In the genomic region with DNA sequence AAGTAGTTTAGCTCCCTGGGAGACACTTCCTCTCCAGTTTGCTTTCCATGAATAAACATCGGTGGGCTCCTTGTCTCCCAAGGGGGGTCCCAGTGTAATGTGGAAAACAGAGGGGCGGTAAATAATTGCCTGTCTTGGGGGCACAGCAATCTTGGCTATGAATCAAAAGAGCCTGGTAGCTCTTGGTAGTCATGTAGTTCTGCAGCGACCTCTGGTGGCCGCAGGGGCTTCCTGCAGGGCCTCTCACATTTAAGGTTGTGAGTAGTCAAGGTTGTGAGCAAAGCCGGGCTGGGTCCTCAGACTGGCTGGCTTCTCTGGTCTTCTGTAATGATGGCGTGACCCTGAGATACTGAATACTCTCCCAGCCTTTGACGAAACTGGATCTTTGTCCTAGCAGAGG, we compare ENCODE assay signal across 9 mouse cellular contexts. TPM values are rescaled to one million over a fixed set of nuclear protein-coding genes. Genes with fewer than 3 reads are reported as not detected.
DNase-seq lines count a peak whose midpoint lies in the region; ATAC-seq and TF ChIP-seq lines count a peak whose summit lies in the region.
"Had no signal": no experiment of that assay in that cellular context is flagged by ENCODE, and none has a peak within 500 bp of the region (broad histone marks: within the 10 kb centered on the region; RNA-seq: fewer than 3 reads in every experiment).

No protein-coding gene starts in this region.

- ATAC-seq in intestine, postnatal 0 days = no peak
- no peak for ATAC-seq in neural tube, embryonic 11.5 days (ENCODE audit: insufficient read depth, low FRiP score, low TSS enrichment)

- no peak overlapping the region; the same call in 1 of the 2 replicates for H3K4me2 ChIP-seq in intestine, postnatal 0 days (replicated peaks; ENCODE audit: low read depth)
- H3K4me2 ChIP-seq in neural tube, embryonic 11.5 days (ENCODE audit: low read depth) = no peak overlapping the region

- H3K36me3 ChIP-seq in intestine, postnatal 0 days (ENCODE audit: control insufficient read depth, insufficient read depth) = 0 out of 2 replicates have a peak, but pooled peaks cover 3% of the 10 kb centered on the region
- peaks cover 97% of the 10 kb centered on the region for H3K36me3 ChIP-seq in limb, embryonic 10.5 days
- H3K36me3 ChIP-seq in neural tube, embryonic 11.5 days (ENCODE audit: control insufficient read depth, insufficient read depth, low read length) = peaks cover 5% of the 10 kb centered on the region

- H3K9ac ChIP-seq in intestine, postnatal 0 days (ENCODE audit: low read depth, low read length) = no peak overlapping the region
- H3K9ac ChIP-seq in neural tube, embryonic 11.5 days (ENCODE audit: low read length) = no peak overlapping the region

- WGBS in intestine, postnatal 0 days = 23% methylated on average over 7 of the region's 7 CpGs
- 31% methylated on average over 7 of the region's 7 CpGs for WGBS in limb, embryonic 10.5 days
- WGBS in neural tube, embryonic 11.5 days = 29% methylated on average over 7 of the region's 7 CpGs

- TF ChIP-seq CTCF in intestine, postnatal 0 days (IDR thresholded peaks at IDR 0.05; ENCODE audit: low read depth) = peak; percentile 87

- no peaks in the 10 kb centered on the region for H3K4me1 ChIP-seq in intestine, postnatal 0 days (replicated peaks; ENCODE audit: control insufficient read depth, insufficient read depth, low read length)
- H3K4me1 ChIP-seq in limb, embryonic 10.5 days = no peaks in the 10 kb centered on the region
- H3K4me1 ChIP-seq in neural tube, embryonic 11.5 days (ENCODE audit: control insufficient read depth, insufficient read depth, low read length) = no peaks in the 10 kb centered on the region

- no peak overlapping the region for H3K4me3 ChIP-seq in intestine, postnatal 0 days (ENCODE audit: low read depth, low read length)
- H3K4me3 ChIP-seq in limb, embryonic 10.5 days = no peak overlapping the region
- H3K4me3 ChIP-seq in neural tube, embryonic 11.5 days (ENCODE audit: low read depth, low read length) = no peak overlapping the region
- H3K4me3 ChIP-seq: erythroblast, embryonic 14.5 days had no signal

- no peaks in the 10 kb centered on the region for H3K27me3 ChIP-seq in intestine, postnatal 0 days (replicated peaks; ENCODE audit: control insufficient read depth, insufficient read depth, low read length)
- H3K27me3 ChIP-seq in limb, embryonic 10.5 days (ENCODE audit: low read depth, poor library complexity, severe bottlenecking) = no peaks in the 10 kb centered on the region
- no peaks in the 10 kb centered on the region for H3K27me3 ChIP-seq in neural tube, embryonic 11.5 days (ENCODE audit: control insufficient read depth, insufficient read depth, low read length)

- no peak overlapping the region for H3K27ac ChIP-seq in intestine, postnatal 0 days (ENCODE audit: low read depth, low read length)
- H3K27ac ChIP-seq in limb, embryonic 10.5 days = no peak overlapping the region
- H3K27ac ChIP-seq in neural tube, embryonic 11.5 days (ENCODE audit: low read depth, low read length) = no peak overlapping the region

- H3K9me3 ChIP-seq in intestine, postnatal 0 days (ENCODE audit: control insufficient read depth) = no peaks in the 10 kb centered on the region
- no peaks in the 10 kb centered on the region for H3K9me3 ChIP-seq in limb, embryonic 10.5 days (replicated peaks)
- no peaks in the 10 kb centered on the region for H3K9me3 ChIP-seq in neural tube, embryonic 11.5 days (ENCODE audit: control insufficient read depth, low read length)

- peak; percentile 35 to 54 for DNase-seq in urinary bladder, adult 18-20 months (ENCODE audit: low spot score in 2 of 2)
- DNase-seq in urinary bladder, postnatal 10 days (ENCODE audit: low spot score) = no peak
- peak; percentile 71 to 79 for DNase-seq in cerebellum, postnatal 25 days
- DNase-seq in gastrocnemius, adult 8-10 months (ENCODE audit: low spot score in 2 of 2) = peak; percentile 33 to 51
- DNase-seq in limb, embryonic 10.5 days (ENCODE audit: low spot score) = peak; percentile 86
- peak; percentile 83 for DNase-seq in neural tube, embryonic 11.5 days (ENCODE audit: low spot score)
- DNase-seq in thymus, postnatal 0 days (ENCODE audit: low spot score) = peak; percentile 64

RNA-seq across cellular contexts. Expression of gene Dzip1l, which starts 33.1 kb away (rescaled TPM):
- 1 to 10 TPM; 1.1 to 2.1 (median 1.4) TPM for total RNA-seq in gastrocnemius, adult 8-10 months (2022)
- 3.3 and 4.1 TPM in 2 replicates for polyA plus RNA-seq in intestine, postnatal 0 days (2015; fragmentation: Nextera tagmentation; extraction: Ambion mirVana)
- 29.9 and 30.1 TPM in 2 replicates for polyA plus RNA-seq in limb, embryonic 10.5 days (2016; fragmentation: Nextera tagmentation; extraction: Ambion mirVana)
- 14.5 and 15.5 TPM in 2 replicates for polyA plus RNA-seq in neural tube, embryonic 11.5 days (2014; fragmentation: Nextera tagmentation; extraction: Ambion mirVana)
- 2.2 and 2.3 TPM in 2 replicates for polyA plus RNA-seq in thymus, postnatal 0 days (2015; fragmentation: Nextera tagmentation; extraction: Ambion mirVana)

RNA-seq across cellular contexts. Expression of gene A4gnt, which starts 50.1 kb away (rescaled TPM):
- not detected for total RNA-seq in gastrocnemius, adult 8-10 months (2022)
- polyA plus RNA-seq in intestine, postnatal 0 days (2015; fragmentation: Nextera tagmentation; extraction: Ambion mirVana) = 0.81 and 1.0 TPM in 2 replicates
- polyA plus RNA-seq in limb, embryonic 10.5 days (2016; fragmentation: Nextera tagmentation; extraction: Ambion mirVana) = not detected in 2 replicates
- polyA plus RNA-seq in neural tube, embryonic 11.5 days (2014; fragmentation: Nextera tagmentation; extraction: Ambion mirVana) = not detected in 2 replicates
- polyA plus RNA-seq in thymus, postnatal 0 days (2015; fragmentation: Nextera tagmentation; extraction: Ambion mirVana) = 0.09 TPM in 1 of 2 replicates, not detected in the other
- polyA plus RNA-seq: erythroblast, embryonic 14.5 days had no signal

RNA-seq across cellular contexts. Expression of gene Cldn18, which starts 54.7 kb away (rescaled TPM):
- not detected for total RNA-seq in gastrocnemius, adult 8-10 months (2022)
- 1.8 and 11.7 TPM in 2 replicates for polyA plus RNA-seq in intestine, postnatal 0 days (2015; fragmentation: Nextera tagmentation; extraction: Ambion mirVana)
- polyA plus RNA-seq in limb, embryonic 10.5 days (2016; fragmentation: Nextera tagmentation; extraction: Ambion mirVana) = not detected in 2 replicates
- not detected in 2 replicates for polyA plus RNA-seq in neural tube, embryonic 11.5 days (2014; fragmentation: Nextera tagmentation; extraction: Ambion mirVana)
- 0.03 TPM in 1 of 2 replicates, not detected in the other for polyA plus RNA-seq in thymus, postnatal 0 days (2015; fragmentation: Nextera tagmentation; extraction: Ambion mirVana)
- polyA plus RNA-seq: erythroblast, embryonic 14.5 days had no signal
